ENCODE assay signal across 8 mouse cellular contexts in the genomic region with DNA sequence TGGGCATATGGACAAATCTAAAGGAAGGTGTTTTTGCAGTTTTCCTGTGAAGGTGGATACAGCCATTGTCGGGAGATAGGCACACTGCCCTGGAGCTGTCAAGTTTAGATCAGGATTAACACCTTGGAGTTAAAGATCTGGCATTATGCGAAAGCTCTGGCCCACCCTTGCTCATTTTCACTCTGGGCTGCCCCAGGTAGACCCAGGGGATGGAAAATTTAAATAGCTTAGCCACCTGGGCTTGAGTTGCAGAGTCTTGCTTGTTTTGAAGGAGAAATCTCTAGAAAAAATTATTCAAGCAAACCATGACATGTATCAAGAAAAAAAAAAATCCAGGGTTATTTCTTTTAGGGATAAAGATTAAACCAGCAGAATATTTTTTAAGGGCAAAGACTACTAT. TPM values are rescaled to one million over a fixed set of nuclear protein-coding genes. Genes with fewer than 3 reads are reported as not detected.
A peak's percentile ranks its signal among the peaks of the same experiment; 100 is the strongest.
DNase-seq lines count a peak whose midpoint lies in the region; ATAC-seq and TF ChIP-seq lines count a peak whose summit lies in the region.

No protein-coding gene starts in this region.

- WGBS in embryonic facial prominence, embryonic 13.5 days = 21% methylated on average over 2 of the region's 2 CpGs
- 20% methylated on average over 2 of the region's 2 CpGs for WGBS in intestine, embryonic 16.5 days
- WGBS in neural tube, embryonic 12.5 days = 29% methylated on average over 2 of the region's 2 CpGs

- no peaks in the 10 kb centered on the region for H3K9me3 ChIP-seq in embryonic facial prominence, embryonic 13.5 days
- H3K9me3 ChIP-seq in intestine, embryonic 16.5 days (ENCODE audit: control insufficient read depth, low read length) = no peaks in the 10 kb centered on the region
- no peaks in the 10 kb centered on the region for H3K9me3 ChIP-seq in neural tube, embryonic 12.5 days

- TF ChIP-seq CTCF in left cerebral cortex, adult 2 months (IDR thresholded peaks at IDR 0.05) = no peak

- peaks cover 67% of the 10 kb centered on the region for H3K4me1 ChIP-seq in embryonic facial prominence, embryonic 13.5 days
- peaks cover 53% of the 10 kb centered on the region for H3K4me1 ChIP-seq in intestine, embryonic 16.5 days (ENCODE audit: control insufficient read depth, insufficient read depth, low read length)
- peaks cover 42% of the 10 kb centered on the region for H3K4me1 ChIP-seq in neural tube, embryonic 12.5 days

- H3K4me2 ChIP-seq in embryonic facial prominence, embryonic 13.5 days = peak overlapping the region; percentile 77
- H3K4me2 ChIP-seq in intestine, embryonic 16.5 days (ENCODE audit: low read depth, low read length) = peak overlapping the region; percentile 60
- peak overlapping the region; percentile 59 for H3K4me2 ChIP-seq in neural tube, embryonic 12.5 days (replicated peaks)

- H3K27ac ChIP-seq in left cerebral cortex, adult 2 months = peak overlapping the region; percentile 59
- H3K27ac ChIP-seq in embryonic facial prominence, embryonic 13.5 days = peak overlapping the region; percentile 84
- H3K27ac ChIP-seq in intestine, embryonic 16.5 days (ENCODE audit: low read length) = peak overlapping the region; percentile 92
- peak overlapping the region; percentile 0; the same call in 1 of the 2 replicates for H3K27ac ChIP-seq in neural tube, embryonic 12.5 days

- intact Hi-C loops in left cerebral cortex, adult 2 months (cut with DNase I) = no loop called here
- intact Hi-C loops in left cerebral cortex, postnatal 4 days (cut with DNase I) = loop anchor here (10.0 kb wide), 1 partner anchor 102 kb away; no protein-coding TSS in a partner anchor

- peak overlapping the region; percentile 72; the same call in 1 of the 2 replicates for H3K9ac ChIP-seq in embryonic facial prominence, embryonic 13.5 days
- H3K9ac ChIP-seq in intestine, embryonic 16.5 days (ENCODE audit: low read depth, low read length) = peak overlapping the region; percentile 65
- peak overlapping the region; percentile 49; the same call in 1 of the 2 replicates for H3K9ac ChIP-seq in neural tube, embryonic 12.5 days

- DNase-seq in left cerebral cortex, adult 2 months (ENCODE audit: extremely low spot score in 1 of 2, low spot score in 2 of 2) = no peak
- no peak for DNase-seq in left cerebral cortex, postnatal 4 days
- DNase-seq in cerebellum, postnatal 4 days (ENCODE audit: low spot score in 2 of 2) = no peak
- DNase-seq in layer of hippocampus, adult 9-10 months (ENCODE audit: low spot score) = no peak
- no peak for DNase-seq in cerebellum, postnatal 25 days

- ATAC-seq in embryonic facial prominence, embryonic 13.5 days (ENCODE audit: insufficient number of reproducible peaks, insufficient read depth, low FRiP score, low TSS enrichment, low read depth) = no peak
- ATAC-seq in intestine, embryonic 16.5 days = no peak
- no peak for ATAC-seq in neural tube, embryonic 12.5 days (ENCODE audit: low FRiP score, low read depth)

- H3K27me3 ChIP-seq in embryonic facial prominence, embryonic 13.5 days = no peaks in the 10 kb centered on the region
- H3K27me3 ChIP-seq in intestine, embryonic 16.5 days (replicated peaks; ENCODE audit: control insufficient read depth, insufficient read depth, low read length) = no peaks in the 10 kb centered on the region
- no peaks in the 10 kb centered on the region for H3K27me3 ChIP-seq in neural tube, embryonic 12.5 days (replicated peaks)

- no peaks in the 10 kb centered on the region for H3K36me3 ChIP-seq in embryonic facial prominence, embryonic 13.5 days
- H3K36me3 ChIP-seq in intestine, embryonic 16.5 days (ENCODE audit: control insufficient read depth, insufficient read depth, low read length) = no peaks in the 10 kb centered on the region
- no peaks in the 10 kb centered on the region for H3K36me3 ChIP-seq in neural tube, embryonic 12.5 days

- no peak overlapping the region; the same call in 1 of the 2 replicates for H3K4me3 ChIP-seq in left cerebral cortex, adult 2 months
- peak overlapping the region; percentile 82 for H3K4me3 ChIP-seq in embryonic facial prominence, embryonic 13.5 days
- peak overlapping the region; percentile 53 for H3K4me3 ChIP-seq in intestine, embryonic 16.5 days (ENCODE audit: low read length)
- no peak overlapping the region for H3K4me3 ChIP-seq in neural tube, embryonic 12.5 days

RNA-seq across cellular contexts. Expression of a gene that starts 3.4 kb away (rescaled TPM):
- 10 to 100 TPM; 28.4 to 35.8 TPM for total RNA-seq in left cerebral cortex, adult 2 months (2021)
- 10 to 100 TPM; 29.4 to 32.5 TPM for total RNA-seq in left cerebral cortex, postnatal 4 days (2021)
- polyA plus RNA-seq in embryonic facial prominence, embryonic 13.5 days (2015; fragmentation: Nextera tagmentation; extraction: Ambion mirVana) = 58.2 and 58.3 TPM in 2 replicates
- polyA plus RNA-seq in intestine, embryonic 16.5 days (2015; fragmentation: Nextera tagmentation; extraction: Ambion mirVana) = 68.1 and 71.9 TPM in 2 replicates
- polyA plus RNA-seq in neural tube, embryonic 12.5 days (2016; fragmentation: Nextera tagmentation; extraction: Ambion mirVana) = 27.7 and 34.8 TPM in 2 replicates

Comparison
In these comparisons a context has a peak if more than half of its experiments do, and no peak if none do; other contexts are left out.
1. H3K27ac ChIP-seq: peak in every context shown above with its lines; median percentile 92 in intestine, embryonic 16.5 days; 84 in embryonic facial prominence, embryonic 13.5 days; 59 in left cerebral cortex, adult 2 months; 0 in neural tube, embryonic 12.5 days.
2. H3K4me3 ChIP-seq: peak in embryonic facial prominence, embryonic 13.5 days (single experiment) and intestine, embryonic 16.5 days (single experiment); none in left cerebral cortex, adult 2 months (single experiment) and neural tube, embryonic 12.5 days (single experiment).
3. Peak in every context shown above with its lines, with median percentiles within 50 percentile points of each other: H3K4me2 ChIP-seq and H3K9ac ChIP-seq.